In genomic region chr15:25440317-25440716, GRCm38 (mm10) we compare ENCODE assay signal across 16 mouse cellular contexts. TPM values are rescaled to one million over a fixed set of nuclear protein-coding genes. Genes with fewer than 3 reads are reported as not detected.
DNase-seq lines count a peak whose midpoint lies in the region; ATAC-seq and TF ChIP-seq lines count a peak whose summit lies in the region.
"Had no signal": no experiment of that assay in that cellular context is flagged by ENCODE, and none has a peak within 500 bp of the region (broad histone marks: within the 10 kb centered on the region; RNA-seq: fewer than 3 reads in every experiment).

No protein-coding gene starts in this region.

- no peak overlapping the region for H3K4me2 ChIP-seq in midbrain, embryonic 11.5 days
- H3K4me2 ChIP-seq in midbrain, postnatal 0 days (ENCODE audit: low read depth, low read length, poor library complexity, severe bottlenecking), result no peak overlapping the region

- H3K27ac ChIP-seq in gastrocnemius, adult 2 months, result peak overlapping the region; percentile 16; the same call in 1 of the 2 replicates
- H3K27ac ChIP-seq in midbrain, embryonic 11.5 days (ENCODE audit: low read depth, low read length), result no peak overlapping the region
- no peak overlapping the region for H3K27ac ChIP-seq in midbrain, postnatal 0 days (ENCODE audit: low read depth, low read length)
- H3K27ac ChIP-seq in heart, embryonic 10.5 days, result no peak overlapping the region
- H3K27ac ChIP-seq: embryonic facial prominence, embryonic 15.5 days; forebrain, embryonic 10.5 days; heart, embryonic 15.5 days; hindbrain, embryonic 10.5 days; hindbrain, embryonic 15.5 days had no signal

- WGBS in midbrain, embryonic 11.5 days, result 88% methylated on average over 8 of the region's 8 CpGs
- WGBS in midbrain, postnatal 0 days, result 85% methylated on average over 8 of the region's 8 CpGs
- 81% methylated on average over 8 of the region's 8 CpGs for WGBS in heart, embryonic 10.5 days

- H3K4me3 ChIP-seq in gastrocnemius, adult 2 months, result no peak overlapping the region
- no peak overlapping the region for H3K4me3 ChIP-seq in midbrain, embryonic 11.5 days (ENCODE audit: low read depth, low read length)
- no peak overlapping the region for H3K4me3 ChIP-seq in midbrain, postnatal 0 days (ENCODE audit: low read depth, low read length)
- H3K4me3 ChIP-seq in heart, embryonic 10.5 days, result no peak overlapping the region
- H3K4me3 ChIP-seq: erythroblast, embryonic 14.5 days; hindbrain, embryonic 15.5 days had no signal

- no peak overlapping the region for H3K9ac ChIP-seq in midbrain, embryonic 11.5 days (ENCODE audit: low read length)
- no peak overlapping the region for H3K9ac ChIP-seq in midbrain, postnatal 0 days (replicated peaks; ENCODE audit: low read length, poor library complexity, severe bottlenecking)
- H3K9ac ChIP-seq: embryonic facial prominence, embryonic 15.5 days; heart, embryonic 15.5 days; hindbrain, embryonic 15.5 days had no signal

- intact Hi-C loops in gastrocnemius, adult 2 months (cut with DNase I), result loop anchor here (1.0 to 5.0 kb wide), 3 partner anchors 182 to 352 kb away; partner anchors contain the start of gene Myo10
- intact Hi-C loops in gastrocnemius, postnatal 14 days (cut with DNase I; ENCODE audit: low total_unique reads), result loop anchor here (2.0 to 10.0 kb wide), 2 partner anchors 194 to 276 kb away; no protein-coding TSS in a partner anchor

- TF ChIP-seq CTCF in gastrocnemius, adult 2 months (IDR thresholded peaks at IDR 0.05), result no peak
- TF ChIP-seq CTCF in midbrain, postnatal 0 days (IDR thresholded peaks at IDR 0.05), result no peak

- no peaks in the 10 kb centered on the region for H3K27me3 ChIP-seq in midbrain, embryonic 11.5 days (ENCODE audit: control insufficient read depth, insufficient read depth, low read length)
- no peaks in the 10 kb centered on the region for H3K27me3 ChIP-seq in midbrain, postnatal 0 days (ENCODE audit: insufficient read depth, low read length)
- peaks cover 42% of the 10 kb centered on the region; the same call in 1 of the 2 replicates for H3K27me3 ChIP-seq in heart, embryonic 10.5 days (ENCODE audit: insufficient read depth, poor library complexity, severe bottlenecking)
- H3K27me3 ChIP-seq: embryonic facial prominence, embryonic 15.5 days; hindbrain, embryonic 15.5 days had no signal

- no peaks in the 10 kb centered on the region for H3K36me3 ChIP-seq in midbrain, embryonic 11.5 days (ENCODE audit: control insufficient read depth, insufficient read depth, low read length)
- H3K36me3 ChIP-seq in midbrain, postnatal 0 days (ENCODE audit: insufficient read depth, low read length), result no peaks in the 10 kb centered on the region
- no peaks in the 10 kb centered on the region for H3K36me3 ChIP-seq in heart, embryonic 10.5 days
- H3K36me3 ChIP-seq: embryonic facial prominence, embryonic 15.5 days; forebrain, embryonic 10.5 days; G1E; heart, embryonic 15.5 days; hindbrain, embryonic 10.5 days; hindbrain, embryonic 15.5 days had no signal

- ATAC-seq in midbrain, embryonic 11.5 days (ENCODE audit: low FRiP score), result no peak
- ATAC-seq in midbrain, postnatal 0 days (ENCODE audit: low FRiP score), result no peak
- ATAC-seq: forebrain, embryonic 14.5 days had no signal

- H3K4me1 ChIP-seq in midbrain, embryonic 11.5 days (ENCODE audit: control insufficient read depth, insufficient read depth, low read length), result 0 out of 2 replicates have a peak, but pooled peaks cover 2% of the 10 kb centered on the region
- H3K4me1 ChIP-seq in midbrain, postnatal 0 days (ENCODE audit: insufficient read depth, low read length), result no peaks in the 10 kb centered on the region; the same call in 1 of the 2 replicates
- peaks cover 8% of the 10 kb centered on the region for H3K4me1 ChIP-seq in heart, embryonic 10.5 days

- no peak for DNase-seq in gastrocnemius, adult 2 months
- no peak for DNase-seq in gastrocnemius, postnatal 14 days
- DNase-seq in midbrain, embryonic 11.5 days (ENCODE audit: low spot score, missing footprints), result peak; percentile 75
- no peak for DNase-seq in midbrain, postnatal 0 days (ENCODE audit: low spot score)
- peak; percentile 50 for DNase-seq in kidney, postnatal 14 days
- no peak for DNase-seq in cerebellum, postnatal 14 days
- no peak for DNase-seq in heart, embryonic 10.5 days (ENCODE audit: low spot score)
- no peak for DNase-seq in urinary bladder, postnatal 36 days (ENCODE audit: low spot score in 2 of 2)

- no peaks in the 10 kb centered on the region for H3K9me3 ChIP-seq in midbrain, embryonic 11.5 days (ENCODE audit: control insufficient read depth, low read length)
- no peaks in the 10 kb centered on the region for H3K9me3 ChIP-seq in midbrain, postnatal 0 days (ENCODE audit: low read length)
- H3K9me3 ChIP-seq in heart, embryonic 10.5 days, result no peaks in the 10 kb centered on the region
- H3K9me3 ChIP-seq: embryonic facial prominence, embryonic 15.5 days; forebrain, embryonic 10.5 days; heart, embryonic 15.5 days; hindbrain, embryonic 10.5 days; hindbrain, embryonic 15.5 days had no signal

RNA-seq across cellular contexts. Expression of gene Basp1, which starts 26.8 kb away (rescaled TPM):
- total RNA-seq in gastrocnemius, adult 2 months (2021), result 1 to 10 TPM; 1.4 to 3.1 TPM
- total RNA-seq in gastrocnemius, postnatal 14 days (2021), result 1 to 10 TPM; 6.9 to 9.5 TPM
- polyA plus RNA-seq in midbrain, embryonic 11.5 days (2014; fragmentation: Nextera tagmentation; extraction: Ambion mirVana), result 186 and 217 TPM in 2 replicates
- 1,178 and 1,429 TPM in 2 replicates for total RNA-seq in midbrain, postnatal 0 days (2014; rRNA removed)
- polyA plus RNA-seq in midbrain, postnatal 0 days (2015; fragmentation: Nextera tagmentation; extraction: Ambion mirVana), result 480 and 547 TPM in 2 replicates
- polyA plus RNA-seq in heart, embryonic 10.5 days (2016; fragmentation: Nextera tagmentation; extraction: Ambion mirVana), result 8.8 and 22.0 TPM in 2 replicates
- total RNA-seq: G1E had no signal
- polyA plus RNA-seq: G1E had no signal

Comparison
In these comparisons a context has a peak if more than half of its experiments do, and no peak if none do; other contexts are left out.
1. DNase-seq: peak in midbrain, embryonic 11.5 days (single experiment) and kidney, postnatal 14 days (single experiment); none in gastrocnemius, adult 2 months (single experiment), gastrocnemius, postnatal 14 days (single experiment), midbrain, postnatal 0 days (single experiment), cerebellum, postnatal 14 days (0 of 2), heart, embryonic 10.5 days (single experiment) and urinary bladder, postnatal 36 days (0 of 2).
2. RNA of gene Basp1, which starts 26.8 kb away (total RNA-seq): 1,178 to 1,429 TPM in midbrain, postnatal 0 days; 6.9 to 9.5 TPM in gastrocnemius, postnatal 14 days and 1.4 to 3.1 TPM in gastrocnemius, adult 2 months; every median in the first group is over 100 times any median in the second.